Mouse (Mus musculus): ENCODE data around the gene Ptov1.

- peak; percentile 75; the same call in 1 of the 2 replicates for TF ChIP-seq EP300 (IDR thresholded peaks at IDR 0.05; ENCODE audit: insufficient read depth, low read depth, low read length)
- TF ChIP-seq CTCF (IDR thresholded peaks at IDR 0.05), result no peak; the same call in none of the 2 replicates
- no peak for TF ChIP-seq POLR2A (IDR thresholded peaks at IDR 0.05; ENCODE audit: insufficient read depth, low read depth, low read length)
Measured at GRCm38 (mm10) chr7:44824872-44825271, 44.7 kb downstream of the Ptov1 start.

Measured in heart, adult 2 months (tissue).